Mouse (Mus musculus) megakaryocyte-erythroid progenitor cell, adult 5-6 weeks (primary cell): ENCODE results near the gene Gm15155. TPM values are rescaled to one million over a fixed set of nuclear protein-coding genes. Genes with fewer than 3 reads are reported as not detected.
"Not testable (repeated sequence)": the region's sequence is repeated elsewhere in the genome, so short reads cannot be mapped to it uniquely, and the experiment has no call there.

ENCODE experiments used
- ATAC-seq: replicated peaks from 2 replicates; pipeline ENCODE4 v1.8.0; 2016; ENCODE audit warnings: mild to moderate bottlenecking, inconsistent platforms; ENCODE audit not compliant: severe bottlenecking, poor library complexity, low FRiP score, low TSS enrichment
- total RNA-seq, 2 experiments: library from RNA; stranded (forward) in 1 of 2; stranded (reverse) in 1 of 2; fragments of 200-1000, 215-1000 nt in 1 of 2; fragments of >200 nt in 1 of 2; fragmentation: Nextera tagmentation in 1 of 2; gene quantifications; 2 replicates each; pipeline ENCODE4 v1.2.3; 2014 to 2017

The Gm15155 gene
- total RNA-seq, 2 experiments from 2014 or later, result not detected

GRCm38 (mm10) chrX:155901742-155902141 lies 277.2 kb downstream of the Gm15155 start:
- ATAC-seq, result no peak

GRCm38 (mm10) chrX:155903108-155903507 lies 278.6 kb downstream of the Gm15155 start:
- ATAC-seq, result no peak

DNA sequence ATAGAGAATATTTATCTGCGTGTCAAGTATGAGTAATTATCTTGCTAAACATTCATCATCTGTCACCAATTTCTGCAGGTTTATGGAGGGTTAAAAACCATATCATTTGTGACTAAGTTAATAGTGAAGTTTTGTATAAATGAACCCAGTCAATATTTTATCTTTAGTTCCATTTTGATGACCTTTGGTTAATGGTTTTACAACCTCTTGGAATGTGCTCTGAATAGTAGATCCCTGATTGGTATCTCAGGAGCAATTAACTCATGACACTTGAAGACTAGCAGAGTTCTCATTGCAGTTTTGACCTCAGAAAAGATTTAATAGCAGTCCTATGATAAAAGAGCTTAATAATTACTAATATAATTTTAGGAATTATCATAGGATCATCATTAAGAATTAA lies 385.2 kb downstream of the Gm15155 start:
- ATAC-seq, result no peak

DNA sequence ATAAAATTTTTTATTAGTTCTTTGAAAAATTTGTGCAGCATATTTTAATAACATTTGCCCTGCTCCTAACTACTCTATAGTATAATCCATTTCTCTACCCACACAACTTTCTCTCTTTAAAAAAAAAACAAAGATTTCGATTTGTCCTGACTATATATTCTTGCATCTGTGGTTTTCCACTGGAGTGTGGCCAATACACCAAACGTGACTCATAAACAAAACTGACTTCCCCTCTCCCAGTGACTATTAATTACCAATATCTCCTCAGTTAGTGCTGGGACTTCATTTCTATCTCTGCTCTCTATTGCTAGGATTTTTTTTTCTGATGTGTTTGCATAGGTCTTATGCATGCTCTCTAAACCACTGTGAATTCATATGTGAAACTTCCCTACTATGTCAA lies 531.2 kb downstream of the Gm15155 start:
- ATAC-seq, result no peak

DNA sequence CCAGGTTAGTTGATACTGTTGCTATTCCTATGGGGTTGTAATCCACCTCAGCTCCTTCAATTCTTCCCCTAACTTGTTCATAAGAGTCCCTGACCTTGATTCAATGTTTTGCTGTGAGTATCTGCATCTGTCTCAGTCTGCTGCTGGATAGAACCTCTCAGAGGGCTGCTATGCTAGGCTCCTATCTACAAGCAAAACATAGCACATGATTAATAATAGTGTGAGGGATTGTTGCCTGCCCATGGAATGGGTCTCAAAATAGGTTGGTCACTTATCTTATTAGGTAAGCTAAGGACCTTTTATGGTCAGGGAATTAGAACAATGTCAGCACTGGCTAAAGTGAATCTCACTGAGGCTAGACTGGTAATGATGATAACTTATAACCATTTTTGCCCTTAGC lies 547.0 kb downstream of the Gm15155 start:
- no peak for ATAC-seq

DNA sequence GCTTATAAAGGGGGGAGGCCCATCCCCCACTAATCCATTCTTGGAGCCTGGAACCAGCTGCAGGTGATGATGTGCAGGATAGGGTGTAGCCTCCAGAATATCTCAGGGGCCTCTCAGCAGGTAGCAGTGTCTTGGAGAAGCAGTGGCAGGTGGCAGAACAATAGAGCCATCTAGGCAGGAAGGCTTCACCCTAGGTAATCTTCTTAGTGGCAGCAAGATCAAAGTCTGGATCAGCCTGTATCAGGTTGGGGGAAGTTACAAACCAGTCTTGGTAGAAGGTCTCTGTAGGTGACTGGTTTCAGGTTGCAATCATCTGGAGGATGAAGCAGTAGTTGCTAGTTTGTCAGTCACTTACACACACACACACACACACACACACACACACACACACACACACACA lies 679.3 kb downstream of the Gm15155 start:
- not testable (repeated sequence) for ATAC-seq

Other genes starting within 250 kb of the Gm15155 start
- not detected in 2 replicates for gene Ptchd1, start 927 bp upstream of the Gm15155 start, total RNA-seq (2014; fragmentation: Nextera tagmentation)
- 0.08 TPM in 1 of 2 replicates, not detected in the other for gene Ptchd1, start 927 bp upstream of the Gm15155 start, total RNA-seq (2017)